ENCODE assay signal across 21 mouse cellular contexts in genomic region chr5:41898748-41899147, GRCm38 (mm10). TPM values are rescaled to one million over a fixed set of nuclear protein-coding genes. Genes with fewer than 3 reads are reported as not detected.
A peak's percentile ranks its signal among the peaks of the same experiment; 100 is the strongest.
DNase-seq lines count a peak whose midpoint lies in the region; TF ChIP-seq lines count a peak whose summit lies in the region.
"Had no signal": no experiment of that assay in that cellular context is flagged by ENCODE, and none has a peak within 500 bp of the region (broad histone marks: within the 10 kb centered on the region; RNA-seq: fewer than 3 reads in every experiment).

No protein-coding gene starts in this region.

- H3K4me3 ChIP-seq in heart, adult 2 months, result no peak overlapping the region
- H3K4me3 ChIP-seq: embryonic facial prominence, embryonic 12.5 days; erythroblast, embryonic 14.5 days; forebrain, embryonic 12.5 days; heart, embryonic 13.5 days had no signal

- H3K27ac ChIP-seq in heart, adult 2 months, result no peak overlapping the region
- H3K27ac ChIP-seq: embryonic facial prominence, embryonic 12.5 days; forebrain, embryonic 12.5 days; heart, embryonic 13.5 days; hindbrain, postnatal 0 days; stomach, postnatal 0 days had no signal

- H3K9ac ChIP-seq in heart, adult 2 months (ENCODE audit: low read depth, low read length), result no peak overlapping the region
- H3K9ac ChIP-seq: embryonic facial prominence, embryonic 12.5 days; forebrain, embryonic 12.5 days; heart, embryonic 13.5 days had no signal

- no peaks in the 10 kb centered on the region for H3K4me1 ChIP-seq in heart, adult 2 months (ENCODE audit: control insufficient read depth, insufficient read depth, low read length)
- H3K4me1 ChIP-seq: embryonic facial prominence, embryonic 12.5 days; forebrain, embryonic 12.5 days; heart, embryonic 13.5 days had no signal

- no peak for TF ChIP-seq POLR2A in heart, adult 2 months (IDR thresholded peaks at IDR 0.05; ENCODE audit: insufficient read depth, low read depth, low read length)

- H3K36me3 ChIP-seq in heart, adult 2 months (ENCODE audit: control insufficient read depth, insufficient read depth, low read length), result no peaks in the 10 kb centered on the region
- H3K36me3 ChIP-seq: embryonic facial prominence, embryonic 12.5 days; forebrain, embryonic 12.5 days; heart, embryonic 13.5 days had no signal

- H3K27me3 ChIP-seq in heart, adult 2 months (ENCODE audit: control insufficient read depth, insufficient read depth, low read length), result no peaks in the 10 kb centered on the region
- H3K27me3 ChIP-seq: embryonic facial prominence, embryonic 12.5 days; forebrain, embryonic 12.5 days; heart, embryonic 13.5 days had no signal

- TF ChIP-seq CTCF in heart, adult 2 months (IDR thresholded peaks at IDR 0.05), result no peak

- DNase-seq in frontal cortex, postnatal 36 days (ENCODE audit: low spot score in 2 of 2), result peak; percentile 16 to 21
- no peak for DNase-seq in frontal cortex, postnatal 14 days (ENCODE audit: low spot score in 2 of 2)
- peak; percentile 30 for DNase-seq in right cerebral cortex, adult 18-20 months
- no peak for DNase-seq in right cerebral cortex, adult 2 months (ENCODE audit: low spot score in 2 of 2)
- peak; percentile 31 to 34 for DNase-seq in layer of hippocampus, postnatal 36 days
- no peak for DNase-seq in heart, adult 2 months
- DNase-seq in ovary, postnatal 36 days (ENCODE audit: low spot score), result no peak
- DNase-seq: cerebellum, adult 11-12 months; cerebellum, postnatal 14 days; gastrocnemius, postnatal 25 days; heart, postnatal 14 days; kidney, postnatal 25 days; lung, postnatal 4 days; midbrain, embryonic 14.5 days; thymus, postnatal 14 days had no signal

- intact Hi-C loops in heart, adult 2 months (cut with DNase I), result no loop called here

- WGBS in heart, adult 2 months, result 32% methylated on average over 1 of the region's 1 CpGs

- no peak for TF ChIP-seq EP300 in heart, adult 2 months (IDR thresholded peaks at IDR 0.05; ENCODE audit: insufficient read depth, low read depth, low read length)

- no peaks in the 10 kb centered on the region for H3K79me2 ChIP-seq in heart, adult 2 months (replicated peaks; ENCODE audit: control insufficient read depth, insufficient read depth, low read length)

RNA-seq across cellular contexts. Expression of gene Bod1l, which starts 54.6 kb away (rescaled TPM):
- 10 to 100 TPM; 38.2 to 41.4 TPM for total RNA-seq in layer of hippocampus, postnatal 36 days (2021)
- 10 to 100 TPM; 17.8 to 18.8 TPM for total RNA-seq in heart, adult 2 months (2021)
- 2.8 and 4.9 TPM in 2 replicates for polyA plus RNA-seq in heart, adult 2 months (2012; rRNA removed)

Comparison
In these comparisons a context has a peak if more than half of its experiments do, and no peak if none do; other contexts are left out.
1. DNase-seq: peak in frontal cortex, postnatal 36 days (2 of 2), right cerebral cortex, adult 18-20 months (single experiment) and layer of hippocampus, postnatal 36 days (2 of 2); none in frontal cortex, postnatal 14 days (0 of 2), right cerebral cortex, adult 2 months (0 of 2), heart, adult 2 months (0 of 2) and ovary, postnatal 36 days (single experiment).